Mouse (Mus musculus) right cerebral cortex, postnatal 10 days (tissue): ENCODE results near the gene Gm7145.
"Not testable (repeated sequence)": the region's sequence is repeated elsewhere in the genome, so short reads cannot be mapped to it uniquely, and the experiment has no call there.

ENCODE experiments used
- DNase-seq, 2 experiments: peaks; one replicate each; pipeline ENCODE4 v3.0.0; 2021; ENCODE audit warnings: low spot score in 2 of 2

The Gm7145 gene

DNA sequence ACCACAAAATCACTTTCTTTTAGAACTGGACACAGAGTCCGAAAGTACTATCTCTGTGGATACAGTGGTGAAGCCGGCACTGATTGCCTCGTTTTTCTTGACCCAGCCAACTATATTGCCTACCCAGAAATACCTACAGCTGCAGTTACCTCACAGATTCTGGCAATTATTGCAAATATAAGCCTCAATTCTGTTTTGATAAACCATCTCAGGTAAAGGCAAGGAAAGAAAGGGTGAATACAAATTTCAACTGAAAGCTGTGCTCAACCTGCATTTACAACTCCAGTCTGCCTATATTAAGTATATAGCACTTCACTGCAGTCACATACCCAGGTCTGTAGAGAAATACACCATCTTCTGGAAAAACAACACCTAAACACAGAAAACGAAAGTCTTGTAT is at the start of gene Gm7145:
Gene Gm7145 (plus strand): TSS at position 301 of the 400 bp plus-strand sequence.
- no peak for DNase-seq

DNA sequence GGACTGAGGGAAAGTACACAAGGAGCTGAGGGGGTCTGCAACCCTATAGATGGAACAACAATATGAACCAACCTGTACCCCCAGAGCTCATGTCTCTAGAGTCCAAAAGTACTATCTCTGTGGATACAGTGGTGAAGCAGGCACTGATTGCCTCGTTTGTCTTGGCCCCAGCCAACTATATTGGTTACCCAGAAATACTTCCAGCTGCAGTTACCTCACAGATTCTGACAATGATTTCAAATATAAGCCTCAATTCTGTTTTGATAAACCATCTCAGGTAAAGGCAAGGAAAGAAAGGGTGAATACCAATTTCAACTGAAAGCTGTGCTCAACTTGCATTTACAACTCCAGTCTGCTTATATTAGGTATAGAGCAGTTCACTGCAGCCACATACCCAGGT is 38.0 kb upstream of the Gm7145 start, which contains the start of gene Gm28168:
Gene Gm28168 (plus strand): TSS at position 301 of the 400 bp plus-strand sequence.
- DNase-seq = not testable (repeated sequence)

DNA sequence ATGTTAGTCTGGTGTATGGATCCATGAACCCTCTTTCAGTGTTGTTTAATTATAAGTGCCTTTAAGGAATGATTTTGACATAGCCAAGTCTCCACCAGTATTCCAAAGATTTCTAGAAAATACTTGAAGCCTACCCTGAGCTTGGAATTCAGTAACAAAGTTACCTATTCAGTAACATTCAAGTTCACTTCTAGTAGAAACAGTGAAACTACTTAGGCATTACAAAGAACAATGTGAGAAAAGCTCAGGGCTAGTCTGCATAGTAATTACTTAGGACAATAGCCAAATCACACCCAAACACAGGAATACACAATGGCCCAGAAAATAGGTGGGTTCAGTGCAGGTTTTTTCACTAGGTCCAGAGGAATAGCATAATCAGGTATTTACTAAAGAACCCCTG is 38.1 kb downstream of the Gm7145 start:
- DNase-seq = not testable (repeated sequence)

DNA sequence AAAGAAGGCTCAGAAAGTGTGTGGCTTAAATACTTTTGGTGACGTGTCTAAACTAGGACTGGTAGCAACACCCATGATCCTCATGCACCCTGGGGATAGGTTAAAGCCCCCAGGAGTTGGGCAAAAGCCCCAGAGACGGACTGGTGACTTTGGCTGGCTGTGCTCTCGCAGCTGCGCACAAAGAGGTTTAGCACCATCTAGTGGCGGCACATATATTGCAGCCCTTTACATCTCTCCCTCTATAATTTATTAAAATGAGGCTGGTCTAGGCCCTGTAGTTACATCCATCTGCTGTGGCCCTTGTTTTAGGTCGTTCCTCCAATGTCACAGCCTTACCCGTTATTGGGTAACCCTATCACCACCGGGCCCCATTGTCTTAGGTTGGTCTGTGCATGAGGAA is 47.0 kb downstream of the Gm7145 start:
- not testable (repeated sequence) for DNase-seq
